Mouse (Mus musculus) liver, embryonic 11.5 days (tissue): ENCODE results near the gene Tmem200c. TPM values are rescaled to one million over a fixed set of nuclear protein-coding genes. Genes with fewer than 3 reads are reported as not detected.

Source experiments
- ATAC-seq: fragments of 200-750 bp; cut with Nextera tagmentation; replicated peaks from 2 replicates; pipeline ENCODE4 v1.8.0; 2017; ENCODE audit warnings: moderate number of reproducible peaks, mild to moderate bottlenecking, moderate TSS enrichment, moderate library complexity; ENCODE audit not compliant: low FRiP score
- DNase-seq: peaks from one replicate; pipeline ENCODE4 v3.0.0-alpha.2; 2017; ENCODE audit warnings: low spot score
- H3K27ac ChIP-seq: fragments of 300-500 bp; sonication (generic); 2 replicates; pipeline ENCODE4 v1.5.1; 2014; ENCODE audit warnings: mild to moderate bottlenecking, low read depth, low read length, control low read depth
- H3K27me3 ChIP-seq: fragments of 300-500 bp; sonication (generic); replicated peaks from 2 replicates; pipeline ENCODE4 v1.6.1; 2014; ENCODE audit warnings: low read length, mixed read lengths; ENCODE audit not compliant: control insufficient read depth, insufficient read depth
- H3K36me3 ChIP-seq: fragments of 300-500 bp; sonication (generic); 2 replicates; pipeline ENCODE4 v1.6.1; 2014; ENCODE audit warnings: mild to moderate bottlenecking, low read length, moderate library complexity, mixed read lengths; ENCODE audit not compliant: control insufficient read depth, insufficient read depth
- H3K4me1 ChIP-seq: fragments of 300-500 bp; sonication (generic); replicated peaks from 2 replicates; pipeline ENCODE4 v1.6.1; 2014; ENCODE audit warnings: low read length, mixed read lengths; ENCODE audit not compliant: control insufficient read depth, insufficient read depth
- H3K4me2 ChIP-seq: fragments of 300-500 bp; sonication (generic); 2 replicates; pipeline ENCODE4 v1.6.1; 2014; ENCODE audit warnings: mild to moderate bottlenecking, control low read depth, moderate library complexity
- H3K4me3 ChIP-seq: fragments of 300-500 bp; sonication (generic); 2 replicates; pipeline ENCODE4 v1.5.1; 2014; ENCODE audit warnings: low read depth, low read length, control low read depth
- H3K9ac ChIP-seq: fragments of 300-500 bp; sonication (generic); 2 replicates; pipeline ENCODE4 v1.6.1; 2014; ENCODE audit warnings: low read depth, low read length, control low read depth
- H3K9me3 ChIP-seq: fragments of 300-500 bp; sonication (generic); 2 replicates; pipeline ENCODE4 v1.6.1; 2016; ENCODE audit warnings: low read length, inconsistent platforms, mixed read lengths; ENCODE audit not compliant: control insufficient read depth
- WGBS: fragments of 180-500 bp; shearing (Covaris S2); extraction: QIAGEN DNeasy Blood & Tissue Kit; methylation state at CpG from one replicate; pipeline ENCODE4 v1.1.7; 2014; 5-methylcytosine and 5-hydroxymethylcytosine counted together
- polyA plus RNA-seq: library from polyadenylated mRNA; unstranded; fragments of >200 nt; fragmentation: Nextera tagmentation; extraction: Ambion mirVana; gene quantifications from 2 replicates; pipeline ENCODE4 v1.2.1, GENCODE M21; 2014

Gene Tmem200c
- polyA plus RNA-seq, 1 experiment from 2014 or later: 0.15 TPM

DNA sequence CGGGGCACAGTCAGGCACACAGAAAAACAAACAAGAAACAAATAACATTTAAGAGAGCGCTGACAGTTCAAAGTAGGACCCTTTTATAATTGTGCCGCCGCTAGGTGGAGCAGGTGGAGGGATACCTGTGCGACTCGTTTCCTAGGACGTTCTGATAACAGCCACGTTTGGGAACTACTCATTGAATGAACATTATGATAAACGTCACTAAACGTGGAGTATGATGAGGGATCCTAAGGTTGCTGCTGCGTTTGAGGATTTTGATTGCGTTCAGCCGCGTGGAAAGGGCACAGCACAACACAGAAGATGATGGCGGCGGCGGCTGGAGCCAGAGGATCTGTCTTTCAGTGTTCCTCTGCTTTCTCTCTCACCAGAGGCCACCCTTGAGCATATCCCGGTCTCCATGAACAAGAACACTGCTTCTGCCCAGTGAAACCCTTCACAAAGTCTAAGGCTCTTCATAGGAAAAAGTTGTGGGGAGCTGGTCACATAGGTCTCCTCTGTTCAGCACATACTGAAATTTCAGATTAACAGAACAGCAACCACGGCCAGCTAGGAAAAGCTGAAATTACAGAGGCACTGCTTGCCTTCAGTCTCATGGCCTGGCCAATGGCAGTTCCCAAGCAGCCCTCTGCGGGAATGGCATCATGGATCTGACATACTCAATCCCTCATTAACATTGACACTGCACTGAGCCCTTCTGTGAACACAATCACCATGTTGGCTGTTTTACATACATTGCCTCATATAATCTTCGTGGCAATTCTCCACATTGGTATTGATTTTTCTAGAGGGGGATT, 55.5 kb downstream of the Tmem200c start:
- 23% methylated on average over 21 of the region's 21 CpGs for WGBS
- Histone ChIP-seq H3K9me3 (no peaks in the 10 kb centered on the region), H3K4me1 (no peaks in the 10 kb centered on the region), H3K27ac (no peak overlapping the region), H3K36me3 (no peaks in the 10 kb centered on the region), H3K27me3 (no peaks in the 10 kb centered on the region), H3K4me3 (0 out of 2 replicates have a peak overlapping the region, but pooled peaks have one; percentile 3), H3K4me2 (peak overlapping the region; percentile 47), H3K9ac (no peak overlapping the region)
- no peak for ATAC-seq
- DNase-seq: peak; percentile 33

DNA sequence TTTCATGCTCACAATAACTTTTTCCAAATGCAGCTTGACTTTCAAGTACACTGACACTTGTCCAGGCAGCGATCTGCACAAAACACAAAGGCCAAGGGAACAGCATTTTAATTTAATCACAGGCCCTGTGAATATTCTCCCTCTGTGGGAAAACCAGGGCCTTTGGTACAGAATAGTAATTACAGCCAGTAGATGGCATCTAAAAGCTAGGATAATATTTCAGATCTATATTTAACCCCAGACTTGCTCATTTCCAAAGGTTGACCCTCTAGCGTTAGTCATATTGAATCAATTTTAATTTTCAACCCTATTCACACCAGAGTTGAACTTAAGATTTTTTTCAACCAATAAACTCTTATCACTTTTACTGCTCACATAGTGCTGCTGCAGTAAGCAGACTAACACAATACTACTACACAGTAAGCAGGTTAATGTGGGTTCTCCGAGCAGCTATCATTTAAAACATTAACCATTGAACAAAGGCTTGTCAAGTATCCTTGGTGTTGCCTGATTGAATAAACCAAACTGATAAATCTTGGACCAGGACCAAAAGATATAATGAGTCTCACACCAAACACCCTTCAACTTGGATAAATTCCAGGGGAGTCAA, 57.2 kb downstream of the Tmem200c start:
- Histone ChIP-seq H3K4me3 (no peak overlapping the region), H3K9ac (no peak overlapping the region), H3K9me3 (no peaks in the 10 kb centered on the region), H3K4me2 (no peak overlapping the region), H3K27ac (no peak overlapping the region), H3K27me3 (no peaks in the 10 kb centered on the region), H3K36me3 (no peaks in the 10 kb centered on the region), H3K4me1 (no peaks in the 10 kb centered on the region)
- DNase-seq: no peak
- ATAC-seq: no peak
- WGBS: 81% methylated on average over 3 of the region's 3 CpGs

DNA sequence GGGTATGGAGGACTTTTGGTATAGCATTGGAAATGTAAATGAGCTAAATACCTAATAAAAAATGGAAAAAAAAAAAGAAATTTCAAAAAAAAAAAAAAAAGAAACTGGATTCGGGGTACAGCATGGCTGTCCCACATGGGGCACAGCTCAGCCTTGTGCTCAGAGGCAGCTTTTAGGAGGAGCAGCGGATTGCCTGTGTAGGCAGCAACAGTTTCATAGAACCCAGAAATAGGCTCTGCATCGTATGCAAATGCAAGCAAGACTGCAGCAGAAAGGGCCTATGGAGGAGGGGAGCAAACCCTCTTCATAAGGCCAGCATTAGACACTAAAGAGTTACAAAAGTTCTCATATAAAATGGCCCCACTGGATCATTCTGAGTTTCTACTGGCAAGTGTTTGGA, 64.2 kb downstream of the Tmem200c start:
- ATAC-seq: no peak
- H3K27me3 ChIP-seq: no peaks in the 10 kb centered on the region
- H3K4me1 ChIP-seq: no peaks in the 10 kb centered on the region
- H3K9ac ChIP-seq: no peak overlapping the region
- no peaks in the 10 kb centered on the region for H3K36me3 ChIP-seq
- no peak overlapping the region for H3K4me3 ChIP-seq
- no peak overlapping the region for H3K27ac ChIP-seq
- H3K4me2 ChIP-seq: no peak overlapping the region
- WGBS: 73% methylated on average over 3 of the region's 3 CpGs
- no peak for DNase-seq
- H3K9me3 ChIP-seq: no peaks in the 10 kb centered on the region

Other genes starting within 250 kb of the Tmem200c start
- gene Epb41l3, start 249.1 kb downstream of the Tmem200c start, polyA plus RNA-seq: 28.1 and 28.7 TPM in 2 replicates